Comparison of ENCODE assay signal across 8 mouse cellular contexts in genomic region chr8:47288131-47288865, GRCm38 (mm10).
DNase-seq lines count a peak whose midpoint lies in the region; ATAC-seq and TF ChIP-seq lines count a peak whose summit lies in the region.

No protein-coding gene starts in this region.

- peak; percentile 55 for DNase-seq in cerebellum, adult 8-10 months
- peak; percentile 51 for DNase-seq in forelimb bud, embryonic 11.5 days (ENCODE audit: low read depth, low spot score)
- peak; percentile 55 for DNase-seq in hindbrain, embryonic 14.5 days (ENCODE audit: low spot score)
- peak; percentile 73 to 76 for DNase-seq in left cerebral cortex, postnatal 25 days (ENCODE audit: low spot score in 2 of 2)

- TF ChIP-seq CTCF in small intestine, adult 2 months (IDR thresholded peaks at IDR 0.05; ENCODE audit: extremely low read depth, insufficient read length, insufficient replicate concordance, low read depth, low read length), result no peak

- no peaks in the 10 kb centered on the region for H3K36me3 ChIP-seq in erythroblast, embryonic 14.5 days (ENCODE audit: control insufficient read depth)
- H3K36me3 ChIP-seq in hindbrain, embryonic 14.5 days (replicated peaks; ENCODE audit: control insufficient read depth, insufficient read depth), result no peaks in the 10 kb centered on the region
- H3K36me3 ChIP-seq in small intestine, adult 2 months (ENCODE audit: control insufficient read depth, insufficient read depth, low read length), result no peaks in the 10 kb centered on the region

- under 1% methylated on average over 77 of the region's 78 CpGs for WGBS in hindbrain, embryonic 14.5 days
- WGBS in small intestine, adult 2 months, result 1% methylated on average over 75 of the region's 78 CpGs

- H3K27me3 ChIP-seq in erythroblast, embryonic 14.5 days (ENCODE audit: control insufficient read depth), result peaks cover 44% of the 10 kb centered on the region
- H3K27me3 ChIP-seq in hindbrain, embryonic 14.5 days (ENCODE audit: control insufficient read depth, insufficient read depth, low read length), result no peaks in the 10 kb centered on the region
- peaks cover 19% of the 10 kb centered on the region for H3K27me3 ChIP-seq in small intestine, adult 2 months (ENCODE audit: control insufficient read depth, insufficient read depth, low read length)

- H3K27ac ChIP-seq in hindbrain, embryonic 14.5 days, result peak overlapping the region; percentile 98
- H3K27ac ChIP-seq in small intestine, adult 2 months (ENCODE audit: insufficient read depth, low read depth, low read length), result no peak overlapping the region

- H3K4me2 ChIP-seq in hindbrain, embryonic 14.5 days (replicated peaks), result peak overlapping the region; percentile 94

- intact Hi-C loops in left cerebral cortex, postnatal 25 days (cut with DNase I), result loop anchor here (2.0 kb wide), 2 partner anchors 45 to 47 kb away; no protein-coding TSS in a partner anchor

- peak overlapping the region; percentile 99 for H3K9ac ChIP-seq in hindbrain, embryonic 14.5 days

- TF ChIP-seq POLR2A in small intestine, adult 2 months (IDR thresholded peaks at IDR 0.05; ENCODE audit: low read depth, low read length), result no peak

- H3K4me3 ChIP-seq in erythroblast, embryonic 14.5 days (replicated peaks), result peak overlapping the region; percentile 47
- H3K4me3 ChIP-seq in hindbrain, embryonic 14.5 days (replicated peaks; ENCODE audit: low read length), result peak overlapping the region; percentile 80
- peak overlapping the region; percentile 62 for H3K4me3 ChIP-seq in small intestine, adult 2 months (ENCODE audit: low read depth, low read length)

- H3K9me3 ChIP-seq in erythroblast, embryonic 14.5 days (ENCODE audit: control insufficient read depth, low read length), result no peaks in the 10 kb centered on the region
- no peaks in the 10 kb centered on the region for H3K9me3 ChIP-seq in hindbrain, embryonic 14.5 days (ENCODE audit: control insufficient read depth, low read length)

- ATAC-seq in erythroblast, adult 5-6 weeks (replicated peaks; ENCODE audit: low FRiP score, poor library complexity, severe bottlenecking), result no peak
- ATAC-seq in hindbrain, embryonic 14.5 days (ENCODE audit: low FRiP score), result peak; percentile 56
- ATAC-seq in megakaryocyte progenitor cell, adult 5-6 weeks (replicated peaks; ENCODE audit: poor library complexity), result 0 out of 2 replicates have a peak, but pooled peaks have one; percentile 20

- no peaks in the 10 kb centered on the region for H3K4me1 ChIP-seq in erythroblast, embryonic 14.5 days (ENCODE audit: control insufficient read depth)
- peaks cover 44% of the 10 kb centered on the region for H3K4me1 ChIP-seq in hindbrain, embryonic 14.5 days (replicated peaks; ENCODE audit: control insufficient read depth, insufficient read depth, low read length)
- 0 out of 2 replicates have a peak, but pooled peaks cover 2% of the 10 kb centered on the region for H3K4me1 ChIP-seq in small intestine, adult 2 months (ENCODE audit: control insufficient read depth, insufficient read depth, insufficient read length, low read length)
